Mouse (Mus musculus) embryo, embryonic 11.5 days (tissue): ENCODE measurements around the gene Fbln2.

Source experiments
- DNase-seq: peaks from one replicate; pipeline ENCODE4 v3.0.0-alpha.2; 2012; ENCODE audit warnings: low read depth, low spot score

The Fbln2 gene

GRCm38 (mm10) chr6:91231000-91231399 is 18.7 kb downstream of the Fbln2 start:
- no peak for DNase-seq

- DNase-seq, result no peak
Measured at GRCm38 (mm10) chr6:91231523-91231922, 19.3 kb downstream of the Fbln2 start.

GRCm38 (mm10) chr6:91233011-91233410 is 20.8 kb downstream of the Fbln2 start:
- no peak for DNase-seq

GRCm38 (mm10) chr6:91233424-91234015 is 21.3 kb downstream of the Fbln2 start:
- DNase-seq, result no peak

GRCm38 (mm10) chr6:91236006-91236405 is 23.8 kb downstream of the Fbln2 start:
- DNase-seq, result no peak

GRCm38 (mm10) chr6:91236429-91236828 is 24.2 kb downstream of the Fbln2 start:
- peak; percentile 53 for DNase-seq

- DNase-seq, result no peak
Measured at GRCm38 (mm10) chr6:91237273-91237672, 25.0 kb downstream of the Fbln2 start.

GRCm38 (mm10) chr6:91240537-91240936 is 28.3 kb downstream of the Fbln2 start:
- no peak for DNase-seq

- no peak for DNase-seq
Measured at GRCm38 (mm10) chr6:91240964-91241363, 28.7 kb downstream of the Fbln2 start.

- no peak for DNase-seq
Measured at GRCm38 (mm10) chr6:91243395-91243794, 31.1 kb downstream of the Fbln2 start.

GRCm38 (mm10) chr6:91244331-91244730 is 32.1 kb downstream of the Fbln2 start:
- no peak for DNase-seq

- no peak for DNase-seq
Measured at GRCm38 (mm10) chr6:91245331-91245730, 33.1 kb downstream of the Fbln2 start.

GRCm38 (mm10) chr6:91247343-91247742 is 35.1 kb downstream of the Fbln2 start:
- no peak for DNase-seq

- DNase-seq, result no peak
Measured at GRCm38 (mm10) chr6:91248627-91249026, 36.4 kb downstream of the Fbln2 start.

GRCm38 (mm10) chr6:91249797-91250196 is 37.5 kb downstream of the Fbln2 start:
- no peak for DNase-seq

GRCm38 (mm10) chr6:91259440-91260120 is 47.3 kb downstream of the Fbln2 start:
- DNase-seq, result no peak

GRCm38 (mm10) chr6:91260347-91260986 is 48.2 kb downstream of the Fbln2 start:
- DNase-seq, result no peak

- no peak for DNase-seq
Measured at GRCm38 (mm10) chr6:91260987-91261367, 48.7 kb downstream of the Fbln2 start.

GRCm38 (mm10) chr6:91265616-91266015 is 53.4 kb downstream of the Fbln2 start:
- no peak for DNase-seq

GRCm38 (mm10) chr6:91266647-91267046 is 54.4 kb downstream of the Fbln2 start:
- no peak for DNase-seq

- no peak for DNase-seq
Measured at GRCm38 (mm10) chr6:91268318-91268717, 56.1 kb downstream of the Fbln2 start.

GRCm38 (mm10) chr6:91277549-91277948 is 65.3 kb downstream of the Fbln2 start:
- DNase-seq, result peak; percentile 64

- DNase-seq, result no peak
Measured at GRCm38 (mm10) chr6:91278302-91278701, 66.0 kb downstream of the Fbln2 start.
